Mouse (Mus musculus) lung, embryonic 14.5 days (tissue): ENCODE data around the gene Srpr. TPM values are rescaled to one million over a fixed set of nuclear protein-coding genes. Genes with fewer than 3 reads are reported as not detected.

Experiments used
- ATAC-seq: fragments of 200-750 bp; cut with Nextera tagmentation; 2 replicates; pipeline ENCODE4 v1.8.0; 2017; ENCODE audit warnings: mild to moderate bottlenecking, moderate TSS enrichment, moderate library complexity; ENCODE audit not compliant: insufficient read depth
- DNase-seq: peaks from one replicate; pipeline ENCODE4 v3.0.0-alpha.2; 2015
- H3K27ac ChIP-seq: fragments of 300-500 bp; sonication (generic); 2 replicates; pipeline ENCODE4 v1.5.1; 2014; ENCODE audit warnings: low read depth, mild to moderate bottlenecking, moderate library complexity
- H3K27me3 ChIP-seq: fragments of 300-500 bp; sonication (generic); 2 replicates; pipeline ENCODE4 v1.6.1; 2014; ENCODE audit warnings: low read length, control low read depth; ENCODE audit not compliant: insufficient read depth
- H3K36me3 ChIP-seq: fragments of 300-500 bp; sonication (generic); 2 replicates; pipeline ENCODE4 v1.6.1; 2014; ENCODE audit warnings: control low read depth; ENCODE audit not compliant: insufficient read depth
- H3K4me1 ChIP-seq: fragments of 300-500 bp; sonication (generic); 2 replicates; pipeline ENCODE4 v1.6.1; 2014; ENCODE audit warnings: antibody characterized with exemption, control low read depth; ENCODE audit not compliant: insufficient read depth
- H3K4me2 ChIP-seq: fragments of 300-500 bp; sonication (generic); 2 replicates; pipeline ENCODE4 v1.6.1; 2014; ENCODE audit warnings: mild to moderate bottlenecking
- H3K4me3 ChIP-seq: fragments of 300-500 bp; sonication (generic); 2 replicates; pipeline ENCODE4 v1.5.1; 2014; ENCODE audit warnings: low read depth, low read length
- H3K9ac ChIP-seq: fragments of 300-500 bp; sonication (generic); 2 replicates; pipeline ENCODE4 v1.6.1; 2014
- H3K9me3 ChIP-seq: fragments of 300-500 bp; sonication (generic); 2 replicates; pipeline ENCODE4 v1.6.1; 2016; ENCODE audit warnings: low read depth, low read length, control low read depth
- CTCF ChIP-seq: IDR thresholded peaks from 2 replicates; pipeline ENCODE4 v1.5.1; 2016; ENCODE audit warnings: antibody characterized with exemption, low read depth
- whole genome bisulfite sequencing: fragments of 180-500 bp; shearing (Covaris S2); extraction: QIAGEN DNeasy Blood & Tissue Kit; methylation state at CpG from one replicate; pipeline ENCODE4 v1.1.7; 2014; 5-methylcytosine and 5-hydroxymethylcytosine counted together
- polyA plus RNA-seq: library from polyadenylated mRNA; unstranded; fragments of >200 nt; fragmentation: Nextera tagmentation; extraction: Ambion mirVana; gene quantifications from 2 replicates; pipeline ENCODE4 v1.2.1, GENCODE M21; 2014

Gene Srpr
- polyA plus RNA-seq, 1 experiment from 2014 or later, result 133 TPM

- ATAC-seq, result no peak
- H3K4me1 ChIP-seq, result no peaks in the 10 kb centered on the region
- H3K4me3 ChIP-seq, result no peak overlapping the region
- no peak overlapping the region for H3K27ac ChIP-seq
- TF ChIP-seq CTCF, result no peak
- H3K4me2 ChIP-seq, result no peak overlapping the region
- H3K36me3 ChIP-seq, result no peaks in the 10 kb centered on the region
- WGBS, result 86% methylated on average over 3 of the region's 3 CpGs
- DNase-seq, result no peak
- no peaks in the 10 kb centered on the region for H3K27me3 ChIP-seq
- H3K9me3 ChIP-seq, result no peaks in the 10 kb centered on the region
- H3K9ac ChIP-seq, result no peak overlapping the region
Measured at GRCm38 (mm10) chr9:35290417-35290816, 90.4 kb downstream of the Srpr start.

DNA sequence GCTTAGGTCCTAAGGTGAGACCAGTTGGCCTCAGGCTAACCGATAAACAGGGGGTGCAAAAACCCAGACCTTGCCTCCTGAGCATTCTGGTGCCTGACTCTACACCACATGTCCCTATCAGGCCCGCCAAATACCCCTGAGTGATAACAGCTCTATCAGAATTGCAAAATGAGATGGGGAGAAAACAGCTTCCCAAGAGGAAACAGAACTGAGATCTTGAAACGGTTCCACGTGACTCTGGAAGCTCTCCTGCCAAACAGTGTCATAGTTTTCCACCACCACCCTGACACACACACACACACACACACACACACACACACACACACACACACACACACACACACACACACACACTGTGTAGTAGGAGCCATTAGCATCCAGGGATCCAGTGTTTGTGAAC is 90.9 kb downstream of the Srpr start:
- Histone ChIP-seq H3K36me3 (no peaks in the 10 kb centered on the region), H3K27ac (no peak overlapping the region), H3K9me3 (no peaks in the 10 kb centered on the region), H3K27me3 (no peaks in the 10 kb centered on the region), H3K4me2 (no peak overlapping the region), H3K9ac (no peak overlapping the region), H3K4me1 (no peaks in the 10 kb centered on the region), H3K4me3 (no peak overlapping the region)
- DNase-seq, result no peak
- TF ChIP-seq CTCF, result no peak
- WGBS, result 52% methylated on average over 4 of the region's 4 CpGs
- no peak for ATAC-seq

DNA sequence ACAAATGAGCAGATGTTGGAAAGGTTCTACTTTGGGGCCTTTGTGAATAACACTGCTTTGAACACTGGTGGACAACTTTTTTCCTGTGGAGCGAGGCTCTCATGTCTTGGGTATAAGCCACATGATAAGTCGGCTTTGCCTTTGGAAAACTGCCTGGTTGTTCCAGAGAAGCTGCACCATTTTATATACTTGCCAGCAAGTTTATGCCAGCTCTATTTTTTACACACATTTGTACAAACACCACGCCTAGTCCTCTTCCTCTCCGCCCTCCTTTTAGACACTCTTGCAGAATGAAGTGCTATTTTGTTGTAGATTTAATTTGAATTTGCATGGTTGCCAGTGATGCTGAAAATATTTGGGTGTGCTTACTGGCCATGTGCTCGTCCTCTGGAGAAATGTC is 93.5 kb downstream of the Srpr start:
- no peak for ATAC-seq
- WGBS, result 67% methylated on average over 5 of the region's 5 CpGs
- TF ChIP-seq CTCF, result no peak
- no peaks in the 10 kb centered on the region for H3K36me3 ChIP-seq
- no peak overlapping the region for H3K27ac ChIP-seq
- H3K27me3 ChIP-seq, result no peaks in the 10 kb centered on the region
- H3K9me3 ChIP-seq, result 0 out of 2 replicates have a peak, but pooled peaks cover 5% of the 10 kb centered on the region
- no peak overlapping the region for H3K4me2 ChIP-seq
- H3K4me1 ChIP-seq, result no peaks in the 10 kb centered on the region
- H3K9ac ChIP-seq, result no peak overlapping the region
- H3K4me3 ChIP-seq, result no peak overlapping the region
- DNase-seq, result no peak

Other genes starting within 250 kb of the Srpr start
- gene St3gal4, start 80.9 kb upstream of the Srpr start, polyA plus RNA-seq, result 30.5 and 33.4 TPM in 2 replicates
- gene Dcps, start 24.1 kb upstream of the Srpr start, polyA plus RNA-seq, result 84.8 and 87.0 TPM in 2 replicates
- 11.6 and 12.0 TPM in 2 replicates for gene Tirap, start 116 bp downstream of the Srpr start, polyA plus RNA-seq
- 39.6 and 41.1 TPM in 2 replicates for gene Foxred1, start 10.9 kb downstream of the Srpr start, polyA plus RNA-seq
- gene Fam118b, start 67.6 kb downstream of the Srpr start, polyA plus RNA-seq, result 37.9 and 40.4 TPM in 2 replicates
- 29.7 and 30.9 TPM in 2 replicates for gene Rpusd4, start 67.7 kb downstream of the Srpr start, polyA plus RNA-seq
- gene Cdon, start 221.0 kb downstream of the Srpr start, polyA plus RNA-seq, result 5.2 and 5.4 TPM in 2 replicates